Mouse (Mus musculus): ENCODE results near the gene Mrgprh.

DNA sequence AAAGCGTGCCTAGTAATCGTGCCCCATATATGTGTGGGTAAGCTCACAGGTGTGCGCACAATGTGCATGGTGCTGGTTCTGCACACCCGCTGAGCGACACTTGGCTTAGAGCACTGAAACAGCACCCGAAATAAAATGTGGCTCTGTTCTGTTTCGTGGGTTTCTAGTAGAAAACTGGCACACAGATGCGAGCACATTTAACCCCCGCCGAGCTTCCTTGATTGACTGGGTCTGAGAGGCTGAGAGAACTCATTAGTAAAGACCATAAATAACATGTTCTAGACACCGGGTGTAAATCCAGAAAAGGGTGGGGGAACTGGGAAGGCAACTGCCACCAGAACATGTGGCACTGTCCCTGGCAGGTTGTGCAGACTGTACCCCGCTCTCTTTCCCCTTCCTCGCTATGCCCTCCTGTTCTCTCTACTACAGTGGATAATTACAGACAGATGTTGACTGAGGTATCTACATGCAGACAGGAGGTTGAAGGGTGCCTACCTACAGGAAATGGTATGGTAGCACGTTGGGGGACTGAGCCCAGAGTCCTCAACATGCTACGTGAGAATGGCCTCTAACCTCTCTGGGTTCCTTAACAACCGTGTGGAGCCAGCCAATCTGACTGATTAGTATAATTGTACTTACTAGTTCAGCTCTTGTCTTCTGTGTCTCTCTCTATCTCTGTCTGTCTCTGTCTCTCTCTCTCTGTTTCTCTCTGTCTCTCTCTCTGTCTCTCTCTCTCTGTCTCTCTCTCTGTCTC, 3.4 kb upstream of the Mrgprh start:
- no peak for TF ChIP-seq POLR2A (IDR thresholded peaks at IDR 0.05; ENCODE audit: extremely low read depth, insufficient read depth, low read length)
- TF ChIP-seq CTCF (IDR thresholded peaks at IDR 0.05; ENCODE audit: extremely low read depth, insufficient read depth, low read length) = no peak
